Mouse (Mus musculus): ENCODE measurements at regions not wholly inside any gene's neighbourhood (a gene's known extent, or its start where the extent isn't known, plus 50 kb on each side); places are given as distances from the start of the nearest gene placed in this dataset.

- Histone ChIP-seq H3K27me3 (replicated peaks) (no peaks in the 10 kb centered on the region), H3K4me2 (ENCODE audit: insufficient read depth, low read depth, poor library complexity, severe bottlenecking) (no peak overlapping the region), H3K79me2 (replicated peaks; ENCODE audit: control insufficient read depth, extremely low read depth, insufficient read depth, poor library complexity, severe bottlenecking) (no peaks in the 10 kb centered on the region), H3K27ac (ENCODE audit: insufficient read depth, low read depth) (no peak overlapping the region), H3K36me3 (replicated peaks in 1 of 2; ENCODE audit: control insufficient read depth in 1 of 2, insufficient read depth in 1 of 2, low read length in 1 of 2) (no peaks in the 10 kb centered on the region), H3K4me3 (replicated peaks in 1 of 3; ENCODE audit: low read depth in 2 of 3, low read length in 2 of 3, poor library complexity in 1 of 3) (no peak overlapping the region), H3K9me3 (replicated peaks; ENCODE audit: low read length) (no peaks in the 10 kb centered on the region), H3K4me1 (ENCODE audit: control insufficient read depth in 1 of 2, insufficient read depth in 2 of 2) (peaks cover 0 to 7% of the 10 kb centered on the region in 2 experiments; a peak in 2 of 4 replicates), H3K9ac (ENCODE audit: insufficient read depth, low read depth) (no peak overlapping the region)
- TF ChIP-seq E2F4 (IDR thresholded peaks at IDR 0.05; ENCODE audit: insufficient replicate concordance, low read depth, low read length) (no peak), ZKSCAN1 (IDR thresholded peaks at IDR 0.05; ENCODE audit: borderline replicate concordance, low read depth, low read length) (no peak), NRF1 (IDR thresholded peaks at IDR 0.05; ENCODE audit: low read depth, low read length) (no peak), BHLHE40 (IDR thresholded peaks at IDR 0.05; ENCODE audit: low read depth, low read length) (no peak), POLR2A (IDR thresholded peaks at IDR 0.05; ENCODE audit: low read depth, low read length) (no peak), SMC3 (IDR thresholded peaks at IDR 0.05; ENCODE audit: low read depth, low read length) (no peak), UBTF (IDR thresholded peaks at IDR 0.05; ENCODE audit: low read depth, low read length) (no peak)
- dilution Hi-C loops (cut with MboI; ENCODE audit: extremely low pct_ligation_motif_present, extremely low pct_unique_long_range_greater_than_20kb, low sequenced_read_pairs) (no loop called here), in situ Hi-C loops (cut with MboI; ENCODE audit: low pct_ligation_motif_present, low pct_unique_long_range_greater_than_20kb, low sequenced_read_pairs) (no loop called here)
- no peak for DNase-seq (ENCODE audit: extremely low read depth)
These were observed 96.2 kb upstream of the Pabpc6 start for GRCm38 (mm10) chr17:9765680-9766250.

GRCm38 (mm10) chr17:9764701-9765359, 95.3 kb upstream of the Pabpc6 start:
- TF ChIP-seq ZKSCAN1 (IDR thresholded peaks at IDR 0.05; ENCODE audit: borderline replicate concordance, low read depth, low read length) (no peak), BHLHE40 (IDR thresholded peaks at IDR 0.05; ENCODE audit: low read depth, low read length) (no peak), POLR2A (IDR thresholded peaks at IDR 0.05; ENCODE audit: low read depth, low read length) (no peak), RCOR1 (conservative IDR thresholded peaks at IDR 0.05; ENCODE audit: low read depth, low read length) (no peak), MAFK (IDR thresholded peaks at IDR 0.05; ENCODE audit: insufficient replicate concordance, low read length) (no peak), RAD21 (IDR thresholded peaks at IDR 0.05; ENCODE audit: low read depth, low read length) (no peak), USF2 (conservative IDR thresholded peaks at IDR 0.05; ENCODE audit: low read depth, low read length) (no peak), MYC (IDR thresholded peaks at IDR 0.05; ENCODE audit: low read depth, low read length) (no peak), KAT2A (IDR thresholded peaks at IDR 0.05; ENCODE audit: insufficient replicate concordance, low read length) (no peak)
- no peaks in the 10 kb centered on the region for H3K27me3 ChIP-seq (replicated peaks)
- H3K4me1 ChIP-seq (ENCODE audit: control insufficient read depth in 1 of 2, insufficient read depth in 2 of 2): peaks cover 0 to 16% of the 10 kb centered on the region in 2 experiments; a peak in 2 of 4 replicates
- no peaks in the 10 kb centered on the region for H3K9me3 ChIP-seq (replicated peaks; ENCODE audit: low read length)
- dilution Hi-C loops (cut with MboI; ENCODE audit: extremely low pct_ligation_motif_present, extremely low pct_unique_long_range_greater_than_20kb, low sequenced_read_pairs): no loop called here
- DNase-seq (ENCODE audit: extremely low read depth): no peak
- no peaks in the 10 kb centered on the region for H3K36me3 ChIP-seq (replicated peaks in 1 of 2; ENCODE audit: control insufficient read depth in 1 of 2, insufficient read depth in 1 of 2, low read length in 1 of 2)
- no peaks in the 10 kb centered on the region for H3K79me2 ChIP-seq (replicated peaks; ENCODE audit: control insufficient read depth, extremely low read depth, insufficient read depth, poor library complexity, severe bottlenecking)
- H3K4me2 ChIP-seq (ENCODE audit: insufficient read depth, low read depth, poor library complexity, severe bottlenecking): no peak overlapping the region; the same call in 1 of the 2 replicates
- H3K27ac ChIP-seq (ENCODE audit: insufficient read depth, low read depth): no peak overlapping the region
- in situ Hi-C loops (cut with MboI; ENCODE audit: low pct_ligation_motif_present, low pct_unique_long_range_greater_than_20kb, low sequenced_read_pairs): no loop called here
- no peak overlapping the region for H3K9ac ChIP-seq (ENCODE audit: insufficient read depth, low read depth)
- no peak overlapping the region for H3K4me3 ChIP-seq (replicated peaks in 1 of 3; ENCODE audit: low read depth in 2 of 3, low read length in 2 of 3, poor library complexity in 1 of 3)
